Mouse (Mus musculus) hindlimb bud, embryonic 11.5 days (tissue): Measurements from ENCODE around the gene Cacna1a.
"Not testable (repeated sequence)": the region's sequence is repeated elsewhere in the genome, so short reads cannot be mapped to it uniquely, and the experiment has no call there.

ENCODE experiments used
- DNase-seq: peaks from one replicate; pipeline ENCODE4 v3.0.0-alpha.2; 2012; ENCODE audit warnings: low read depth, low spot score; ENCODE audit errors: extremely low spot score

Cacna1a gene

DNA sequence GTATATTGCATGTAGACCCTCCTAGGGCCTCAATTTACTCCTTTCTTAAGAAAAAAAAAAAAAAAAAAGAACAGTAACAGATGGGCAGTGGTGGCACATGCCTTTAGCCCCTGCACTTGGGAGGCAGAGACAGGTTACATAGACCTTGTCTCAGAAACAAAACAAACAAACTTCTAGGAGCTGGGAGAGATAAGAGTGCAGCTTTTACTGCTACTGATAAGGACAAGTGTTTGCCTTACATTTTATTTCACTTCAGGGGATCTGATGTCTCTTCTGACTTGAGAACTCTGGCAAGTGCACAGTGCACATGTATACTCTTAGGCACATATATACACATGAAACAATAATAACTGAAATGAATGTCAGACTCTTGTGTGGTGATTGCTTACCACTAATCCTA, 269.0 kb downstream of the Cacna1a start:
- no peak for DNase-seq

DNA sequence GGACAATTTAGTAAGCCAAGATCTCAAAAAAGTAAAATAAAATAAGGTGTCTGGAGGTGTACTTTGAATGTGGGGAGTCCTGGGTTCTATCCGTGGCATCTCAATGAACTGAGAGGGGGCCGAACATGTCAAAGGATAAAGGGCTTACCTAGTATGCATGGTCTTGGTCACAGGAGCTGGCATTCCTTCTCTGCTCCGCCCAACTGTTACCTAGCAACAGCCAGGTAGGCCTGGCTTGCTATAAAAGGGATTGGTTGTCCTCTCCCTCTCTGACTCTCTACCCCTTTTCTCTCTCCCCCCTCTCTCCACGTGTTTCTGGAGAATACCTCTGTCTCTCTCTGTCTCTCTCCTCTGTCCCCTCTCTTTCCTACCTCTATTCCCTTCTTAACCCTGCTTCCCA, 269.4 kb downstream of the Cacna1a start:
- DNase-seq: no peak

DNA sequence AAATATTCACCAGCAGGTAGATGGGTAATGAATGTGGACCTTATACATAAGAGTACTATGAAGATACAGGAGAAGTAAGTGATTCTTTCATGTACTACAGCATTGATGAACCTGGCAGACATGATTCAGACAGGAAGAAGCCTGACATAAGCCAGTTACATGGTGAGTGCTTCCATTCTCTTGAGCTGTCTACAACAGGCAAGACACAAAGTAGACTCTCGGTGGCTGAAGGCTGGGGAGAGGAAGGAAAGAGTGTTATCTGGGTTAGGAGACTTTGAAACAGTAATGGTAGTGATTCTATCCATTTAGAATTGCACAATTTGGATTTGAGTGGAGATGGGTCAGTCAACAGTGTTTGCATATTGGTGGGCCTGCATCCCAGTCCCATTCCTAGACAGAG, 270.7 kb downstream of the Cacna1a start:
- no peak for DNase-seq

DNA sequence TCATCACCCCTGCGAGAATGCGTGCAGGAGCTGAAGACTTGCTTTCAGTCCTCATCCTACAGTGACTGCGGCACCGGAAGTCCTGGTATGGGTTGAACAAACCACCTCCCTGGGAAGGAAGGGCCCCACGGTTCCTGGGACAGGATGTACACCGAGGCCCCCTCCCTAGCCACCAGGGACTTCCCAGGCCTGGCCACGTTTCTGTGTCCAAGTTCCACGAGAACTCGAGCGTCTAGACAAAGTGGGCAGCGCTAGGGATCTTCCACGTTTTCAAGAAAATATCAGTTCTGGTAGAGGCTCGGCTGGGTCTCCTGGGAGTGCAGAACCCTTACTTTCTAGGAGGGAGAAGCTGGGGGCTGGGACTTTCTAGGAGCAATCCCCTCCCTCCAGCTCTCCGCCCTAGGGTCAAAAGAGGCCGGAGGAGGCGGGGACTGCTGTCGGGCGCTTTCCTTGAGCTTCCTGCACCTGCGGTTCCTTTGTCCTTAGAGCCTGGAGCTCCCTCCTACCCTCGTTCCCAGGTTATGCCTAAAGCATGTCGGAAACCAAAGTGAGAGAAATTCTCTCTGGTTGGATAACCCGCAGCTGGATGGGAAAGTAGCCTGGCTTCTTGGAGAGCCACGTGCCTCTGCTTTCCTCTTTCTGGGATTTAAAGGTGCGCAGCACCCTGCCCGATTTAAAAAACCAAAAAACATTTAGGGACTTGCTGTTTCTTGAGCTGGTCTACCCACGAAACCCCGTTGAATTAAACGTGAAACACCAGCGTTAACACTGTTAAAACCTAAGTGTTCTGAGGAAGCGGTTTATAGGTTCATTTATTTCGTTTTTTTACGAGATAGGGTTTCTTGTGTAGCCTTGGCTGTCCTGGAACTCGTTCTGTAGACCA, 271.9 kb downstream of the Cacna1a start:
- no peak for DNase-seq

DNA sequence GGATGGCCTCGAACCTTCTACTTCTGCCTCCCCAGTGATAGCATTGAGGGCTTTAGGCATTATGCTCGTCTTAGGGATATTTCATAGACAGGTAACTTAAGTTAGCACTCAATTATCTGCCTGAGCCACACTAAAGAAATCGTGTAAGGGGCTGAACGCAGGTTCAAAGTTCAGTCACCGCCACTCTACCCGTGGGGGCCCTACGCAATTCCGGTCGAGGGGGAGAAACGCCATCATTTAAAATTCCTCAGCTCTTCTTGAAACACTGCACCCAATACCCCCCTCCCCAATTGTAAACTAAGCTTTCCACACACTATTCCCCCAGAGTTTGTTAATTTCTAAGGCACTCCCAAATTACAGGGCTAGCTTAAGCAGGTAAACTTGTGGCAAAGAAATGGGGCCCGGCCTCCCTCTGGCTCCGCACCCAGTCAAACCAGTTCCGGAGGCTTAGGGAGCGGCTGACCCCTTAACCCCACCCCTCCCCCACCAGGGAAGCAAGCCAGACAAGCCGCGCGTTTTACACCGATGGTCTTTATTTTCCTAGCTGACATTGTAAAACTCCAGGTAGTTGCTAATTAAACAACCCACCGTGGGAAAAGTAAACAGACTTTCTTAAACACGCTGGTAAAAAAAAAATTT, 272.7 kb downstream of the Cacna1a start:
- DNase-seq: no peak

DNA sequence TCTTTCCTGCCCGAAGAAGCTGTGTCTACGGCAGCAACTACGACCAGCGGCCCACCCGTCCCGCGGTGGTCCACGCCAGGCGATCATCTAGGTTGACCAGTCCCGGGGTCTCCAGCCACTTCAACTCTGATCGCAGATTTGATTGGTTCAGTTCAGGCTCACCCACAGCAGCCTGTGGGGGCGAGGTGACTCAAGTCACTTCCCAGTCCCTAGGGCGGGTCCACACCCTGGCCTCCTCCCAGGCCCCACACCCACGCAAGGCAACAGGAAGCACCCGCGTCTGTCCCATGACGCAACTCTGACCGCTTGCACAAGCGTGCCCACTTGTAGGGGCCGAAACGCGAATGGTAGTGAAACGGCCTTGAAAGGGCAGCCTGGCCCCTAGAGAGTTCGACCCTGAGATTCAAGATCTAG, 273.2 kb downstream of the Cacna1a start:
- no peak for DNase-seq

DNA sequence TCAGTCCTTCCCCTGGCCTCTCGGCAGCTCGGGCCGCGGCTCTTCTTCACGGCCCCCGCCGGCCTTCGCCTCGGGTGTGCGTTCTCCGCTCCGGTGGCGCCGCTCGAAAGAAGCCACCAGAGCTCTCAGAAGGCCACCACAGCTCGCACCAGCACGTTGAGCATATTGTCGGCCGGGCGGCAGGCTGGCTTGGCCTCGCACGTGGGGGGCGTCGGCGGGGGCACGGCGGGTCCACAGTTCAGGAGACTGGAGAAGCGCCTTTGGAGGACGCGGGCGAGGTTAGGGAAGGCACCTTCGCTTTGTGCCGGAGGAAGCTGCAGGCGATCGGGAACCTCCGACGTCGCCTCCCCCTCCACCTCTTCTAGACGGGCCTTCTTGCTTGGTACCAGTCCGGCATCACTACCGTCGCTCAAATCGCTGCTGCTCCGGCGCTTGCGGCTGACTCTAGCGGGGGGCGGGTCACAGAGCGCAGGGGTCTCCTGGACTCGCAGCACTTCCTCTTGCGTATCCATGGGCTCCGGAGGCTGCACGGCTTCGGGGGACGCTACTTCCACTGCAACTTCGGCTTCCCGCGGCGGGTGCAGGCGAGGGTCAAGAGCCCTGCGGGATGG, 273.8 kb downstream of the Cacna1a start:
- DNase-seq: no peak

DNA sequence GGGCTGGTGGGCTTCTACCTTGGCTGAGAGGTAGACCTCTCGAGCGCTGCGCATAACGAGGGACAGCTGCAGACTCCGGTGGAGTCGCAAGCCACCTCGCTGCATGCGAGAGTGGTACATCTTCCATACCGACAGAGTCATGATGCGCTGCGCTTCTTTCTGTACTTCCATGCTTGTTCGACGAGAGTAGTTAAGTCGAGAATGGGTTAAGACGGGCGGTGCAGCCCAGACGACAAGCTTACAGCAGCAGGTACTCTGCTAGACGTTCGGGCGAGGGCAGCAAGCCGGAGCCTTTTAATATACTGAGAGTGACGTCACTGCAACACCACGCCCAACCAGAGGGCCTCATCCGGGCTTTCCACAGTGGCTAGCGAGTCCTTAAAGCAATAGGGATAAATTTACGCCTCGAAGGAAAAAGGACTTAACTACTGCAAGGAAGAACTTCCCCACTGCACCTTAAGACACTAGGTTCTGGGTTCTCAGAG, 274.4 kb downstream of the Cacna1a start, which contains the start of gene Ier2:
TSS of gene Ier2 (minus strand) at position 272 of the 485 bp plus-strand sequence.
- DNase-seq: no peak

DNA sequence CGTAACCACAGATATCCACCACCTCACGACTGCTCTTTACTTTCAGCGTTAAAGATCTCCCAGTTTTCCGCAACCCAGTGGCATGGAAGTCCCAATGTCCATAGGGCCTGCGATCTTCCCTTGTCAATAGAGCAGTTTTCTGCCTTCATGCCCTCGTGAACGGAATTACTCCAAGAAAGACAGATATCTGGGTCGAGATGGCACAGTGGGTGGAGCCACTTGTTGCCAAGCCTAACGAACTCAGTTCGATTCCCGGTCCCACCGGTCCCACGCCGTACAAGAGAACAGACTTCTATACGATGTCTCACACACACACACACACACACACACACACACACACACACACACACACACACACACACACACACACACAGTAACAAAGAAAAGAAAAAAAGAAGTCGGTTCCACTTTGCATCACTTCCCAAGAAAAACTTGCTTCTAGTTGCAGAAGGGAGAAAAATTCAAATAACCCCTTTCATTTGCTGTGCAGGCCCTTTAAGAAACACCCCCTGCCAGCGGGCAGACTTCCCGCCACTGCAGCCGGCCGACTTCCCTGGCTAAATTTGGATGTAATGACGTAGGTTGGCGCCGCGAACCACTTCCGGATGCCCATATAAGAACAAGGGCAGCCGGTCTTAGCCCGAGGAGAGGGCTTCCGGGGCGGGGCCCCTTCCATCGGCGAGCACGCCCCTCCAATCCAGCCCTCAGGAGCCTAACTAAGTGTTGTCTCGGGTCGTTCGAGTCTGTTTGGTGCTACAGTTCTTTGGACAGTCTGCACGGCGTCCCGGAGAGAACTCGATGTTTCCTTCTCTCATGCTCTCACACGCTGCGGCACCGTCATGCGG, 275.5 kb downstream of the Cacna1a start:
- DNase-seq: no peak

DNA sequence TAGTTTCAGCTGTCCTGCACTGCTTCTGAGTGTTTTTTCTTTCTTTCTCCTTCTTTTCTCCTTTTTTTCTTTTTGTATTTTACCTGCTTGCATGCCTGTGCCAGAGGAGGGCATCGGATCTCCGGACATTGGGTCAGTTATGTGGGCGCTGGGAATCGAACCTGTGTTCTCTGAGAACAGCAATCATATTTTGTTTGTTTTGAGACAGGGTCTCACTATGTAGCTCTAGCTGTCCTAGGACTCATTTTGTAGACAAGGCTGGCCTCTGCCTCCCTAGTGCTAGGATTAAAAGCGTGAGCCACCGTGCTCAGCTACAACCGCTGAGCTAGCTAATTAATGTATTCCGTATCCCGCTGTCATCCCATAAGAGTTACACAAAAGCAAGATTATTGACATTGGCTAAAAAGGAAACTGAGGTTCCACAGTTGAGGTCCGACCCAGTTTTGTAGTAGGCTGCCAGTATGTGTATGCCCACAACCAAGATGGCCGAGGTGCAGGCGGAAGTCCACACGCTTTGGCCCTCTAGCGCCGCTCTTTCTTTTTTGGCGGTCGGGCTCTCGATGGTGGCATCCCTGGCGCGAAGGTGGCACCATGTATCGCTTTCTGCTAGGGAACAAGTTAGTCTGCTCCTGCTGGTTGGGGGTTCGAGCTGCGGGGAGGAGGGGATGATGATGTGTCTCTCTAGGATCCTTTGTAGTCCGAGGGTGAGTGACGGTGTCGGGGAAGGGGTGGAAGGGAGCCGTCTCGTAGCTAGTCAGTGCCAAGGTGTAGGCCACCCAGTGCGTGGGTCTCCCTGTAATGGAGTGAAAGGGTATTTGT, 276.5 kb downstream of the Cacna1a start:
- no peak for DNase-seq

DNA sequence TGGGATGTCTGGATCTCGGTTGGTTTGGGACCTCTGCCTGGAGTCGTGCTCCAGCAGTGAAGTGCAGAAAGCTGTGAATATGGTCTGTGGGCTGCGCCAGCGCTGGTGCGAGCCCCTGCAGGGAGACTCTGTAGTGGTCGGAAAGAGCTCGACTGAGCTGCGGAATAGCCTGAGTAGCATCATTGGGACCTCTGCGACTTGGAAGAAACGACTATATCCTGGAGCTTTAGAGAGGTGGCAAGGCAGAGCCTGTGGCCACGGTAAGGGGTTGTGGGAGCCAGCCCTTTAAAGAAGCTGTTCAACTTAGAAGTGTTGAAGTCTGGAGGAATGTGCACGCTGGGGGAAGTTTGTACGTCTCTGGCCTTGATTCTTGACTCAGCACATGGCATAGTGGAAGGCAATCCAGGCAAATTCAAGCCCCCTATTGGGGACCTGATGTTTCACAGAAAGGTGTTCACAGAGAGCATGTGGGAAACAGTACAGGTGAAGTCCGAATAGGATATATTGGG, 277.2 kb downstream of the Cacna1a start:
- DNase-seq: no peak

DNA sequence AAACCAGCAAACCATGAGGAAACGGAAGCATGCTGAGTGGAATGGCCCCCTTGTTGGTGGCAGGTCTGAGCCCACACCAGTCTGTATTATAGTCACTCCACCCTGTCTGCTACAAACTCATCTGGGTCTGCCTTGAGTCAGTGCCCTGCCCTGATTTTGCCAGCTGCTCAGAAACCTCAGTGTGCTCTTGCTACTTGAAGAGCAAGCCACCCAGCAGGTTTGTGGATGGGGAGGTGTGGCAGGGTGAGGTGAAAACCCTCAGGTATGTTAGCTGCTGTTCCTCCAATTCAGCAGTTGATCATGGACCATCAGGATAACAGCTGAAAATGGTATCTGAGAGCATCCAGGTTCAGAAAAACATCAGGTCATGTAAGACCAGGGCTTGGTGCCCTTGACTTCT, 279.8 kb downstream of the Cacna1a start:
- no peak for DNase-seq

DNA sequence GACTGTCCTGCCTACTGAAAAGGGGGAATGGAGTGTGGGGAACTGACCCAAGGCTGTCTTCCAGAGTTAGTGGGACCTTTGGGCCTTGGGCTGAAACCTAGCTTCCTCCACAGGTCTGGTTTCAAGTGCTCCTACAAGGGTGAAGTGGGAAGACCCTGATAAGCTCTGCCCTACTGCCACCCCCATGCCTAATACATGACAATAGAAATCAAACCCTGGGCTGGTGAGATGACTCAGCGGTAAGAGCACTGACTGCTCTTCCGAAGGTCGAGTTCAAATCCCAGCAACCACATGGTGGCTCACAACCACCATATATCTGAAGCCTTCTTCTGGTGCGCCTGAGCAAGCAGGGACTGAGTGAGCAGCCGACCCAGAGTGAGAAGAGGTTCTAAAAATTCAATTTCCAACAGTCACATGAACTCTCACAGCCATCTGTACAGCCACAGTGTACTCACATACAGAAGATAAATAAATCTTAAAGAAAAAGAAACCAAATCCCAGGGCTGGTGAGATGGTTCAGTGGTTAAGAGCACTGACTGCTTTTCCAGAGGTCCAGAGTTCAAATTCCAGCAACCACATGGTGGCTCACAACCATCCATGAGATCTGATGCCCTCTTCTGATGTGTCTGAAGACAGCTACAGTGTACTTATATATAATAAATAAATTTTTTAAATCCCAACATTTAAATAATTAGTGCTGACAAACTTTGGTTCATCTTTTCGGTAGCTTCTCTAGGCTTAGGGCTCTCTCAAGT, 280.7 kb downstream of the Cacna1a start:
- no peak for DNase-seq

DNA sequence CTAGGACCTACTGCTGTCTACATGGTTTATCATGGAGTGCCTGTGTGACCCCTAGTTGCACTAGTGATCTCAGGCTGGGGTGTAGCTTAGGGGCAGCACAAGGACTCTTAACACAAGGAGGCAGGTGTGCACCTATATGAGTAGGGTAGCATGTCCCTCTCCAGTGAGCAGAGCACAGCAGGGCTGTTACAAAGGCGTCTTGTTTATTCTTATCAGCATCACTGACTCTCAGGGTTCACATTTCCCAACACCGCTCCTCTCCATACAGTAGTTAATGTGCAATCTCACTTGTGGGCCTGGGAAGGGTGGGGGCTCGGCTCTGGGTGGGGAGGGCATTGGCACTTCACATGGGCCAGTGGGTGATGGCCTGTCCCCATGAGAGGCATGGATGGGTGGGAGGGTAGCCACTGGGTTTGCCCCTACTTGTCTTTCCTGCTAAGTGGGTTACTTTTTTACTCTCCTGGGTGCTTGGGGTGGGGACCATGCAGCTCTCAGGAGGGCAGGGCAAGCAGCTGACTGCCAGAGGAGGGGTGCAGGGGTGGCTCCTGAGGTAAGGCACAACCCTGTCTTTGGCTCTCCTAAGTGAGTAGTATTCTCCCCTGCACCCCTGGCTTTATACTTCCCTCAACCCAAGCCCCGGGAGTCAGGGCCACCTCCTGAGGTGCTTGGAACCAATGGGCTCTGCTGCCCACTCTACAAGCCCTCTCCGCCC, 282.2 kb downstream of the Cacna1a start:
- not testable (repeated sequence) for DNase-seq

DNA sequence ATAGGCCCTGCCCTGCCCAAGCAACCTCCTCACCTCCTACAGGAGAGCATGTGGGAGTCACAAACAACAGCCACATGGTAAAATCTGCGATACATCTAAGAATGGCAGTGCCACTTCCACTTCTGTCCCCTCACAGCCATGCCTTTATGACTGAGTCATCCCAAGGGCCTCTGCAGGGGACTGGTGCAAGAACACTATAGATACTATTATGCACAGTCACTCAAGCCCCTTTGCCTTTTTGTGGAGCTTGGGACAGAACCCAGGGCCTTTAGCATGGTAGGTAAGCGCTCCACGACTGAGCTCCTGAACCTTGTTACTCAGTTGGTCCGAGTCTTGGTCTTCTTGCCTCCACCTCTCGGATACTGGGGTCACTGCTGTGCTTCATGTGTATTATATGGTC, 289.1 kb downstream of the Cacna1a start:
- no peak for DNase-seq

DNA sequence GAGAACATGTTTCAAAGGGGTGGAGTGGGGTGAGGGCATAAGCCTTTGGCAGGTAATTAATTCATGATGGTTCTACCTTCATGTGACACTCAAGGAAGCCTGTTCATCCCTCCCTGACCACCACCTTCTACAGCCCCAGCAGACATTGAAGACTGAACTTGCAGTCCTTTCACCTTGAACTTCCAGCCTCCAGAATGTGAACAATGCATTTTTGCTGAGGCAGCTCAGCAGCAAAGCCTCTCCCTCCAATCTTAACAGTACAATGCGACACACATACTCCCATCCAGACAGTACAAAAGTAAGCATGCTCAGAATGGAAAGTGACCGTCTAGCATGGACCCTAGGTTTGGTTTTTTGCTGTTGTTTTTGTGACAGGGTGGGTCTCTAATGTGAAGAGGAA, 293.2 kb downstream of the Cacna1a start:
- no peak for DNase-seq

DNA sequence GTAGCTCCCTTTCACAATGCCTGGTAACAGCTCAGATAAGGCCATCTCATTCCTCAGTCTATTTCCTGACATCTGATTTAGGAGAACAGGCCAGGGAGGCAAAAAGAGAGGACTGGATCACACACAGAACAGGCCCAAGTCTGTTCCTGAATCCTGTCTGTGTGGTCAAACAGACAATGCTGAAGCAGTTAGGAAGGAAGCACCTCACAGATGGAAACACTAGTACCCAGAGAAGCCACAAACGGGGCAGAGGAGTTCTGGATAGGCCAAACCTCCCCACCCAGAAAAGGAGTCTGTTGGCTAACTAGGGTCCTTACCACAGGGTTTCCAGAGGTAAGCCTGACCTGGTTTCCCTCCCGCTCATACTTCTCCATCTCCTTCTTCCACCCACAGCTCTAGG, 294.0 kb downstream of the Cacna1a start:
- DNase-seq: no peak

DNA sequence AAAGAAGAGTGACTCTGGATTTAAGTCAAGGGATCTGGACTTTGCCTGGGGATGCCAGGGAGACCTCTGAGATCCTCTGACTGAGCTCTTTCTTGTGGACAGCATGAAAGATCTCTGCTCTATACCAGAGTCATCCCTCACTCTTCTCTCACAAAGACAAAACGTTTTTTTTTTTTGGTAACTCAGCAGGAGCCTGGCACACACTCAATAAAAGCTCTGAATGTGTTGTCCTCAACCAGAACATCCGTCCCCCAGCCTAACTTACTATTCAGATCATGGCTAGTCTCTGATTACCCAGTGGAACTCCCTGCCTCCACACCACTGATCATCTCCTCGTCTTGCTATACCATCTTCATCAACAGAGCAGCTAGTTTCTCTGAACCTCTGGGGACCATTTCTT, 296.3 kb downstream of the Cacna1a start:
- no peak for DNase-seq
